Mouse (Mus musculus) heart, embryonic 14.5 days (tissue): ENCODE data around the gene Snrpd2. TPM values are rescaled to one million over a fixed set of nuclear protein-coding genes. Genes with fewer than 3 reads are reported as not detected.
A peak's percentile ranks its signal among the peaks of the same experiment; 100 is the strongest.

Source experiments
- ATAC-seq: fragments of 200-750 bp; cut with Nextera tagmentation; 2 replicates; pipeline ENCODE4 v1.8.0; 2017; ENCODE audit warnings: low read depth, moderate TSS enrichment; ENCODE audit not compliant: insufficient number of reproducible peaks, insufficient read depth, low FRiP score
- H3K27ac ChIP-seq, 2 experiments: fragments of 200-500 bp in 1 of 2; fragments of 300-500 bp in 1 of 2; sonication (generic) in 1 of 2; replicated peaks in 1 of 2; 2 replicates each; pipeline ENCODE4 v1.5.1; 2012 to 2014; ENCODE audit warnings: low read depth in 2 of 2, low read length in 2 of 2, control low read depth in 1 of 2, mild to moderate bottlenecking in 1 of 2, mixed read lengths in 1 of 2; ENCODE audit not compliant: control insufficient read depth in 1 of 2, insufficient read depth in 1 of 2
- H3K27me3 ChIP-seq: fragments of 300-500 bp; sonication (generic); 2 replicates; pipeline ENCODE4 v1.6.1; 2014; ENCODE audit warnings: mild to moderate bottlenecking, low read length, control low read depth; ENCODE audit not compliant: control insufficient read depth, insufficient read depth
- H3K36me3 ChIP-seq: fragments of 300-500 bp; sonication (generic); 2 replicates; pipeline ENCODE4 v1.6.1; 2014; ENCODE audit warnings: mild to moderate bottlenecking, control low read depth, low read length, mixed read lengths; ENCODE audit not compliant: control insufficient read depth, insufficient read depth
- H3K4me1 ChIP-seq, 2 experiments: fragments of 200-500 bp in 1 of 2; fragments of 300-500 bp in 1 of 2; sonication (generic) in 1 of 2; 2 replicates each; pipeline ENCODE4 v1.6.1; 2012 to 2014; ENCODE audit warnings: low read length in 2 of 2, control low read depth in 1 of 2, mixed read lengths in 1 of 2; ENCODE audit not compliant: control insufficient read depth in 2 of 2, insufficient read depth in 2 of 2
- H3K4me2 ChIP-seq: fragments of 300-500 bp; sonication (generic); 2 replicates; pipeline ENCODE4 v1.6.1; 2014; ENCODE audit warnings: mild to moderate bottlenecking, low read length
- H3K4me3 ChIP-seq, 2 experiments: fragments of 200-500 bp in 1 of 2; fragments of 300-500 bp in 1 of 2; sonication (generic) in 1 of 2; 2 replicates each; pipeline ENCODE4 v1.5.1; 2012 to 2014; ENCODE audit warnings: low read length in 2 of 2, mild to moderate bottlenecking in 2 of 2, control low read depth in 1 of 2, low read depth in 1 of 2, moderate library complexity in 1 of 2; ENCODE audit not compliant: control insufficient read depth in 1 of 2, insufficient read depth in 1 of 2
- H3K9ac ChIP-seq: fragments of 300-500 bp; sonication (generic); 2 replicates; pipeline ENCODE4 v1.6.1; 2014; ENCODE audit warnings: mild to moderate bottlenecking, low read length
- H3K9me3 ChIP-seq: fragments of 300-500 bp; sonication (generic); 2 replicates; pipeline ENCODE4 v1.6.1; 2016; ENCODE audit warnings: low read length, control low read depth; ENCODE audit not compliant: control insufficient read depth
- WGBS: fragments of 180-500 bp; shearing (Covaris S2); extraction: QIAGEN DNeasy Blood & Tissue Kit; methylation state at CpG from one replicate; pipeline ENCODE4 v1.1.7; 2014; 5-methylcytosine and 5-hydroxymethylcytosine counted together
- microRNA counts: library from miRNA; unstranded; fragments of <30 nt; microRNA quantifications from one replicate; lab custom pipeline; 2016
- microRNA-seq: library from miRNA; unstranded; fragments of <30 nt; microRNA quantifications from one replicate; pipeline ENCODE4, GENCODE M21; 2016
- polyA plus RNA-seq: library from polyadenylated mRNA; unstranded; fragments of >200 nt; fragmentation: Nextera tagmentation; extraction: Ambion mirVana; gene quantifications from 2 replicates; pipeline ENCODE4 v1.2.1, GENCODE M21; 2014

Snrpd2 gene
- polyA plus RNA-seq, 1 experiment from 2014 or later = 111 TPM

- over 99% methylated on average over 4 of the region's 4 CpGs for WGBS
- H3K9me3 ChIP-seq = peaks cover 4% of the 10 kb centered on the region; the same call in 1 of the 2 replicates
- H3K27ac ChIP-seq = no peak overlapping the region
- H3K9ac ChIP-seq = no peak overlapping the region
- no peak overlapping the region for H3K4me2 ChIP-seq
- no peaks in the 10 kb centered on the region for H3K27me3 ChIP-seq
- H3K4me3 ChIP-seq = no peak overlapping the region
- peaks cover 77% of the 10 kb centered on the region for H3K36me3 ChIP-seq
- no peak for ATAC-seq
- H3K4me1 ChIP-seq = no peaks in the 10 kb centered on the region
Observed at GRCm38 (mm10) chr7:19194676-19195075, 45.2 kb downstream of the Snrpd2 start.

- Histone ChIP-seq H3K4me1 (no peaks in the 10 kb centered on the region), H3K36me3 (peaks cover 82% of the 10 kb centered on the region), H3K9ac (no peak overlapping the region), H3K27me3 (no peaks in the 10 kb centered on the region), H3K27ac (no peak overlapping the region), H3K4me3 (no peak overlapping the region), H3K9me3 (peaks cover 4% of the 10 kb centered on the region; the same call in 1 of the 2 replicates), H3K4me2 (no peak overlapping the region)
- no peak for ATAC-seq
- 48% methylated on average over 6 of the region's 6 CpGs for WGBS
Observed at GRCm38 (mm10) chr7:19196676-19197075, 47.2 kb downstream of the Snrpd2 start.

GRCm38 (mm10) chr7:19197985-19198384, 48.5 kb downstream of the Snrpd2 start:
- Histone ChIP-seq H3K27me3 (no peaks in the 10 kb centered on the region), H3K4me2 (no peak overlapping the region), H3K4me3 (no peak overlapping the region), H3K4me1 (no peaks in the 10 kb centered on the region), H3K27ac (no peak overlapping the region), H3K9ac (no peak overlapping the region), H3K36me3 (peaks cover 82% of the 10 kb centered on the region), H3K9me3 (peaks cover 4% of the 10 kb centered on the region; the same call in 1 of the 2 replicates)
- WGBS = 28% methylated on average over 2 of the region's 2 CpGs
- ATAC-seq = no peak

- Histone ChIP-seq H3K9ac (no peak overlapping the region), H3K27me3 (no peaks in the 10 kb centered on the region), H3K36me3 (peaks cover 82% of the 10 kb centered on the region), H3K4me3 (no peak overlapping the region), H3K4me1 (no peaks in the 10 kb centered on the region), H3K9me3 (no peaks in the 10 kb centered on the region), H3K4me2 (no peak overlapping the region), H3K27ac (no peak overlapping the region)
- WGBS = 67% methylated on average over 12 of the region's 15 CpGs
- ATAC-seq = no peak
Observed at GRCm38 (mm10) chr7:19201660-19202059, 52.1 kb downstream of the Snrpd2 start.

- Histone ChIP-seq H3K4me3 (no peak overlapping the region), H3K27me3 (no peaks in the 10 kb centered on the region), H3K4me1 (no peaks in the 10 kb centered on the region), H3K36me3 (peaks cover 76% of the 10 kb centered on the region), H3K9me3 (no peaks in the 10 kb centered on the region), H3K4me2 (no peak overlapping the region), H3K9ac (no peak overlapping the region), H3K27ac (no peak overlapping the region)
- ATAC-seq = no peak
- WGBS = 66% methylated on average over 15 of the region's 15 CpGs
Observed at GRCm38 (mm10) chr7:19202065-19202850, 52.7 kb downstream of the Snrpd2 start.

MicroRNA genes within 50 kb of the gene (microRNA counts, 519-probe panel; counts per million panel counts)
- microRNA mmu-miR-330 (lab: Ali Mortazavi, UCI) = 322 counts per million, percentile 70 among the panel's probes with 10 or more counts

Small RNA genes lying within 50 kb of the gene (microRNA-seq; reads per million reads assigned to microRNA genes)
- 461 reads per million, percentile 72 among the genes with 10 or more reads in this experiment for gene Mir330

Other genes with a start within 250 kb of the Snrpd2 start
- gene Ccdc61, start 239.3 kb upstream of the Snrpd2 start, polyA plus RNA-seq = 12.2 and 14.3 TPM in 2 replicates
- gene Nova2, start 223.8 kb upstream of the Snrpd2 start, polyA plus RNA-seq = 0.57 and 0.88 TPM in 2 replicates
- gene Nanos2, start 162.3 kb upstream of the Snrpd2 start, polyA plus RNA-seq = not detected in 2 replicates
- 1.3 and 1.6 TPM in 2 replicates for gene Mypop, start 158.5 kb upstream of the Snrpd2 start, polyA plus RNA-seq
- 14.8 and 17.8 TPM in 2 replicates for gene Irf2bp1, start 145.7 kb upstream of the Snrpd2 start, polyA plus RNA-seq
- not detected in 2 replicates for gene Foxa3, start 126.2 kb upstream of the Snrpd2 start, polyA plus RNA-seq
- gene Sympk, start 125.3 kb upstream of the Snrpd2 start, polyA plus RNA-seq = 15.8 and 16.3 TPM in 2 replicates
- not detected in 2 replicates for gene Rsph6a, start 95.0 kb upstream of the Snrpd2 start, polyA plus RNA-seq
- 19.6 and 20.4 TPM in 2 replicates for gene Dmwd, start 73.5 kb upstream of the Snrpd2 start, polyA plus RNA-seq
- gene Dmpk, start 65.9 kb upstream of the Snrpd2 start, polyA plus RNA-seq = 31.1 and 36.0 TPM in 2 replicates
- 7.3 and 8.3 TPM in 2 replicates for gene Six5, start 55.1 kb upstream of the Snrpd2 start, polyA plus RNA-seq
- 1.2 TPM in 2 replicates for gene Gm4969, start 31.4 kb upstream of the Snrpd2 start, polyA plus RNA-seq
- 5.5 and 5.6 TPM in 2 replicates for gene Fbxo46, start 29.9 kb upstream of the Snrpd2 start, polyA plus RNA-seq
- 7.0 and 7.8 TPM in 2 replicates for gene Qpctl, start 431 bp upstream of the Snrpd2 start, polyA plus RNA-seq
- 51.5 and 52.6 TPM in 2 replicates for gene Gipr, start 16.4 kb downstream of the Snrpd2 start, polyA plus RNA-seq
- gene Eml2, start 26.7 kb downstream of the Snrpd2 start, polyA plus RNA-seq = 8.3 and 9.5 TPM in 2 replicates
- 1.6 and 1.9 TPM in 2 replicates for gene Gpr4, start 62.8 kb downstream of the Snrpd2 start, polyA plus RNA-seq
- 36.5 and 38.6 TPM in 2 replicates for gene Opa3, start 78.6 kb downstream of the Snrpd2 start, polyA plus RNA-seq
- 66.1 and 68.9 TPM in 2 replicates for gene Vasp, start 122.1 kb downstream of the Snrpd2 start, polyA plus RNA-seq
- gene Ppm1n, start 130.3 kb downstream of the Snrpd2 start, polyA plus RNA-seq = 0.20 TPM in 1 of 2 replicates, not detected in the other
- gene Rtn2, start 132.9 kb downstream of the Snrpd2 start, polyA plus RNA-seq = 39.2 and 43.6 TPM in 2 replicates
- gene Fosb, start 160.3 kb downstream of the Snrpd2 start, polyA plus RNA-seq = 0.22 TPM in 1 of 2 replicates, not detected in the other
- 60.0 and 68.7 TPM in 2 replicates for gene Ercc1, start 195.1 kb downstream of the Snrpd2 start, polyA plus RNA-seq
- gene Cd3eap, start 209.8 kb downstream of the Snrpd2 start, polyA plus RNA-seq = 12.7 and 15.7 TPM in 2 replicates
- 15.2 and 15.4 TPM in 2 replicates for gene Ppp1r13l, start 210.0 kb downstream of the Snrpd2 start, polyA plus RNA-seq
- gene Ercc2, start 232.3 kb downstream of the Snrpd2 start, polyA plus RNA-seq = 4.8 and 6.6 TPM in 2 replicates